Mouse (Mus musculus) kidney, adult 2 months (tissue): ENCODE results near the gene Myh4. TPM values are rescaled to one million over a fixed set of nuclear protein-coding genes. Genes with fewer than 3 reads are reported as not detected.

Experiments
- DNase-seq: peaks from one replicate; pipeline ENCODE4 v3.0.0; 2021
- H3K27ac ChIP-seq: fragments of 200-500 bp; 2 replicates; pipeline ENCODE4 v1.5.1; 2012; ENCODE audit warnings: low read depth, low read length, control low read depth, inconsistent platforms; ENCODE audit not compliant: insufficient read depth
- H3K27me3 ChIP-seq: fragments of 200-500 bp; replicated peaks from 2 replicates; pipeline ENCODE4 v1.6.1; 2012; ENCODE audit warnings: mild to moderate bottlenecking, moderate library complexity, low read length, inconsistent platforms; ENCODE audit not compliant: control insufficient read depth, insufficient read depth
- H3K36me3 ChIP-seq: fragments of 200-500 bp; 2 replicates; pipeline ENCODE4 v1.6.1; 2012; ENCODE audit warnings: mild to moderate bottlenecking, moderate library complexity, low read length, inconsistent platforms; ENCODE audit not compliant: control insufficient read depth, insufficient read depth
- H3K4me1 ChIP-seq: fragments of 200-500 bp; 2 replicates; pipeline ENCODE4 v1.6.1; 2011; ENCODE audit warnings: low read length; ENCODE audit not compliant: control insufficient read depth, insufficient read depth
- H3K4me3 ChIP-seq: fragments of 200-500 bp; 2 replicates; pipeline ENCODE4 v1.5.1; 2011; ENCODE audit warnings: mild to moderate bottlenecking, low read depth, low read length, control low read depth; ENCODE audit not compliant: insufficient read depth
- CTCF ChIP-seq: fragments of 200-500 bp; conservative IDR thresholded peaks from 2 replicates; pipeline ENCODE4 v1.5.1; 2011; ENCODE audit warnings: low read depth, mild to moderate bottlenecking, control low read depth, low read length, moderate library complexity, mixed read lengths; ENCODE audit not compliant: insufficient read depth, insufficient read length
- POLR2A ChIP-seq: fragments of 200-500 bp; IDR thresholded peaks from one replicate; pipeline ENCODE4 v1.6.1; 2011; ENCODE audit warnings: low read depth, low read length, control low read depth
- WGBS: fragments of 180-500 bp; shearing (Covaris S2); methylation state at CpG from one replicate; pipeline ENCODE4 v1.1.7; 2018; 5-methylcytosine and 5-hydroxymethylcytosine counted together
- polyA plus RNA-seq: library from polyadenylated mRNA; depleted of rRNA; stranded (reverse); fragments of >200 nt; gene quantifications from 2 replicates; pipeline ENCODE4 v1.2.3, GENCODE M21; 2012; rRNA removed

Gene Myh4
- 0.03 and 12.5 TPM in 2 replicates for polyA plus RNA-seq

GRCm38 (mm10) chr11:67237481-67238079 lies at the start of gene Myh4:
Gene Myh4 (plus strand): TSS chr11:67238029.
- no peak for TF ChIP-seq CTCF
- TF ChIP-seq POLR2A, result no peak
- H3K36me3 ChIP-seq, result no peaks in the 10 kb centered on the region
- WGBS, result 70% methylated on average over 5 of the region's 5 CpGs
- H3K27ac ChIP-seq, result no peak within 1 kb of the TSS
- DNase-seq, result no peak
- H3K27me3 ChIP-seq, result no peaks in the 10 kb centered on the region
- H3K4me1 ChIP-seq, result no peaks in the 10 kb centered on the region
- no peak within 1 kb of the TSS for H3K4me3 ChIP-seq

GRCm38 (mm10) chr11:67190316-67190715 lies 47.5 kb upstream of the Myh4 start:
- H3K4me1 ChIP-seq, result no peaks in the 10 kb centered on the region
- no peaks in the 10 kb centered on the region; the same call in 1 of the 2 replicates for H3K27me3 ChIP-seq
- no peak for DNase-seq
- H3K4me3 ChIP-seq, result no peak overlapping the region
- TF ChIP-seq POLR2A (no peak), CTCF (no peak)
- H3K36me3 ChIP-seq, result no peaks in the 10 kb centered on the region
- no peak overlapping the region for H3K27ac ChIP-seq
- 78% methylated on average over 10 of the region's 10 CpGs for WGBS

- WGBS, result 86% methylated on average over 2 of the region's 2 CpGs
- Histone ChIP-seq H3K4me3 (no peak overlapping the region), H3K27me3 (no peaks in the 10 kb centered on the region; the same call in 1 of the 2 replicates), H3K27ac (no peak overlapping the region), H3K4me1 (no peaks in the 10 kb centered on the region), H3K36me3 (no peaks in the 10 kb centered on the region)
- DNase-seq, result no peak
- no peak for TF ChIP-seq POLR2A
Measured at GRCm38 (mm10) chr11:67190814-67191213, 47.0 kb upstream of the Myh4 start.

GRCm38 (mm10) chr11:67191496-67191895 lies 46.3 kb upstream of the Myh4 start:
- H3K36me3 ChIP-seq, result no peaks in the 10 kb centered on the region
- DNase-seq, result no peak
- H3K27ac ChIP-seq, result no peak overlapping the region
- TF ChIP-seq CTCF, result no peak
- TF ChIP-seq POLR2A, result no peak
- H3K4me1 ChIP-seq, result no peaks in the 10 kb centered on the region
- WGBS, result 89% methylated on average over 14 of the region's 14 CpGs
- no peaks in the 10 kb centered on the region; the same call in 1 of the 2 replicates for H3K27me3 ChIP-seq
- H3K4me3 ChIP-seq, result no peak overlapping the region

- WGBS, result 36% methylated on average over 1 of the region's 1 CpGs
Measured at GRCm38 (mm10) chr11:67199321-67199720, 38.5 kb upstream of the Myh4 start.

GRCm38 (mm10) chr11:67199752-67200151 lies 38.1 kb upstream of the Myh4 start, which contains the start of gene Myh1:
Gene Myh1 (plus strand): TSS chr11:67200052.
- TF ChIP-seq POLR2A, result no peak
- no peak for TF ChIP-seq CTCF
- DNase-seq, result no peak
- Histone ChIP-seq H3K4me1 (no peaks in the 10 kb centered on the region), H3K36me3 (no peaks in the 10 kb centered on the region), H3K4me3 (no peak within 1 kb of the TSS), H3K27ac (no peak within 1 kb of the TSS), H3K27me3 (no peaks in the 10 kb centered on the region)
- WGBS, result 51% methylated on average over 4 of the region's 4 CpGs

More at GRCm38 (mm10) chr11:67199321-67199720, 38.5 kb upstream of the Myh4 start:
- Histone ChIP-seq H3K36me3 (no peaks in the 10 kb centered on the region), H3K27ac (no peak overlapping the region), H3K4me1 (no peaks in the 10 kb centered on the region), H3K4me3 (no peak overlapping the region), H3K27me3 (no peaks in the 10 kb centered on the region)
- DNase-seq, result no peak
- TF ChIP-seq POLR2A (no peak), CTCF (no peak)

- DNase-seq, result no peak
- no peak overlapping the region for H3K4me3 ChIP-seq
- H3K4me1 ChIP-seq, result no peaks in the 10 kb centered on the region
- TF ChIP-seq POLR2A (no peak), CTCF (no peak)
- H3K27me3 ChIP-seq, result no peaks in the 10 kb centered on the region
- WGBS, result 63% methylated on average over 3 of the region's 3 CpGs
- no peaks in the 10 kb centered on the region for H3K36me3 ChIP-seq
- no peak overlapping the region for H3K27ac ChIP-seq
Measured at GRCm38 (mm10) chr11:67204766-67205165, 33.1 kb upstream of the Myh4 start.

- 90% methylated on average over 8 of the region's 8 CpGs for WGBS
- Histone ChIP-seq H3K4me1 (no peaks in the 10 kb centered on the region), H3K27me3 (no peaks in the 10 kb centered on the region), H3K27ac (no peak overlapping the region), H3K36me3 (no peaks in the 10 kb centered on the region), H3K4me3 (no peak overlapping the region)
- DNase-seq, result no peak
- TF ChIP-seq CTCF (no peak), POLR2A (no peak)
Measured at GRCm38 (mm10) chr11:67221803-67222202, 16.0 kb upstream of the Myh4 start.
